Mouse (Mus musculus): ENCODE measurements around the gene Slc7a8.

DNA sequence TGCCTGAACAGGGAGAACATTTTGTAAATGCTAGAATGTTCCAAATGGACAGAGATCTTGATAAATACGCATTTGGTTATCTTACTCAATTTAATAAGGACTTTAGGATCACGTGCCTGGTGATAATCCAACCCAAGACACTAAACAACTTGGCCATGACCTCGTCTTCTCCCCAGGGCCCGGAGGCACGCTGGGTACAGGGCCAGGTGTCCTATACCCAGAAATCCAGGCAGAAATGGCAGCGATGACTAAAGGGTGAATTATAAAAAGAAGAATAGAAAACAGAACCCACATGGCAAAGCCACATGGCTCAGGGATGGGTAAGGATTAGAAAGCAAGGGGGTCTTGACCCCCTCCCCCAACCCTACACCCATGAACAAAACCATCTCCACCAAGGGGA, 40.0 kb downstream of the Slc7a8 start:
- TF ChIP-seq ZNF384 (IDR thresholded peaks at IDR 0.05; ENCODE audit: low read depth, low read length) (no peak), CHD2 (IDR thresholded peaks at IDR 0.05; ENCODE audit: low read depth, low read length) (no peak), ZC3H11A (IDR thresholded peaks at IDR 0.05; ENCODE audit: borderline replicate concordance, low read depth, low read length) (no peak)

Data from ES-E14 (cell line).